7 mouse cellular contexts compared by ENCODE assay signal in the genomic region with DNA sequence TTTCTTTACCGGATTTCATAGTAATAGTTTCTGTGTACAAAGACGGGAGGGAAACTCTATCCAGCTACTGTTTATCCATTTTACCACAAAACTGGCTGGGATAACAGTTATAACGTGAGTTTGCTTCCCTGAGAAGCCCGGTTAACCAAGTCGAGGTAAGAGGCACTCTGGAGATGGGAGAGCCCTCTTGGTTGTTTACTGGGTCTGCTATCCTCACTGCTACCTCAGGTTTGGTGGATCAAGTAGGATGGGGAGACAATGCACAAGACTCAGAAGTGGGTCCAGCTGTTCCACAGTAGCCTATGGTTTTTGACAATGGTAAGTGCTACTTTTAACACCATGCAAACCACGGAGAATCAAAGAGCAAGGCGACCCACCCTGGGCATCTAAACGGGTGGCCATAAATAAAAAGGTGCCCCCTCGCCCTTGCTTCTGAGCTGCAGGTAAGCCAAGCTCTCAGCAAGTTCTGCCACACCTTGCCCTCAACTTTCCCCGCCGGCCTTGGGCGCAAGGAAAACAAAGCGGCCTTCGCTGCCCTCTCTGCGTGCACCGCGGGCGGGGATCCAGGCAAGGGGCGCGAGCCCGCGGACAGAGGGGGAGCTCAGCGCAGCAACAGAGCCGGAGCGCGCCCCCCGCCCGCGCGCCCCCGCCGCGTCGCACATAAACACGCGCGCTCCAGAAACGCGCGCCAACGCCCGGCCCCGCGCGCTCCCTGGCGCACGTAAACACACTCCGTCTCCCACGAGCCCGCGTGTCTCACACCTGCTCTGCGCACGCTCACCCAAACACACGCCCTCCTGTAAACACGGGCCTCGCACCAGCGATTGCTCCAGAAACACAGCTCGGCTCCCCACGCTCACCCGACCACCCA. TPM values are rescaled to one million over a fixed set of nuclear protein-coding genes. Genes with fewer than 3 reads are reported as not detected.
DNase-seq lines count a peak whose midpoint lies in the region; ATAC-seq lines count a peak whose summit lies in the region.

No protein-coding gene starts in this region.

- peaks cover 35% of the 10 kb centered on the region for H3K4me1 ChIP-seq in embryonic facial prominence, embryonic 10.5 days
- H3K4me1 ChIP-seq in hindbrain, embryonic 15.5 days (replicated peaks), result peaks cover 52% of the 10 kb centered on the region
- peaks cover 14% of the 10 kb centered on the region for H3K4me1 ChIP-seq in limb, embryonic 15.5 days

- peak; percentile 42 for ATAC-seq in hindbrain, embryonic 15.5 days (ENCODE audit: low FRiP score, low read depth)
- no peak for ATAC-seq in limb, embryonic 15.5 days (ENCODE audit: insufficient number of reproducible peaks, low FRiP score, low TSS enrichment, low read depth)

- H3K27ac ChIP-seq in embryonic facial prominence, embryonic 10.5 days (replicated peaks), result peak overlapping the region; percentile 89
- H3K27ac ChIP-seq in hindbrain, embryonic 15.5 days (replicated peaks), result peak overlapping the region; percentile 98
- no peak overlapping the region for H3K27ac ChIP-seq in limb, embryonic 15.5 days

- H3K36me3 ChIP-seq in embryonic facial prominence, embryonic 10.5 days (replicated peaks), result peaks cover 4% of the 10 kb centered on the region; the same call in 1 of the 2 replicates
- H3K36me3 ChIP-seq in hindbrain, embryonic 15.5 days, result no peaks in the 10 kb centered on the region
- H3K36me3 ChIP-seq in limb, embryonic 15.5 days, result no peaks in the 10 kb centered on the region

- H3K9ac ChIP-seq in hindbrain, embryonic 15.5 days, result peak overlapping the region; percentile 94
- peak overlapping the region; percentile 44 for H3K9ac ChIP-seq in limb, embryonic 15.5 days

- H3K4me2 ChIP-seq in hindbrain, embryonic 15.5 days, result peak overlapping the region; percentile 64
- H3K4me2 ChIP-seq in limb, embryonic 15.5 days, result peak overlapping the region; percentile 99

- H3K9me3 ChIP-seq in embryonic facial prominence, embryonic 10.5 days, result 0 out of 2 replicates have a peak, but pooled peaks cover 2% of the 10 kb centered on the region
- no peaks in the 10 kb centered on the region for H3K9me3 ChIP-seq in hindbrain, embryonic 15.5 days
- no peaks in the 10 kb centered on the region for H3K9me3 ChIP-seq in limb, embryonic 15.5 days

- peak; percentile 24 for DNase-seq in thymus, postnatal 4 days
- DNase-seq in thymus, postnatal 14 days, result no peak
- peak; percentile 65 for DNase-seq in embryonic facial prominence, embryonic 10.5 days (ENCODE audit: low spot score)
- peak; percentile 83 for DNase-seq in retina, postnatal 1 day
- DNase-seq in gastrocnemius, postnatal 25 days, result no peak

- 5% methylated on average over 60 of the region's 60 CpGs for WGBS in embryonic facial prominence, embryonic 10.5 days
- WGBS in hindbrain, embryonic 15.5 days, result 2% methylated on average over 60 of the region's 60 CpGs
- 3% methylated on average over 59 of the region's 60 CpGs for WGBS in limb, embryonic 15.5 days

- H3K27me3 ChIP-seq in embryonic facial prominence, embryonic 10.5 days (replicated peaks; ENCODE audit: low read depth, poor library complexity, severe bottlenecking), result peaks cover 60% of the 10 kb centered on the region
- H3K27me3 ChIP-seq in hindbrain, embryonic 15.5 days, result no peaks in the 10 kb centered on the region
- peaks cover 53% of the 10 kb centered on the region for H3K27me3 ChIP-seq in limb, embryonic 15.5 days

- H3K4me3 ChIP-seq in embryonic facial prominence, embryonic 10.5 days, result peak overlapping the region; percentile 83
- H3K4me3 ChIP-seq in hindbrain, embryonic 15.5 days, result peak overlapping the region; percentile 97
- H3K4me3 ChIP-seq in limb, embryonic 15.5 days, result peak overlapping the region; percentile 69

RNA-seq across cellular contexts. Expression of a gene that starts 18.0 kb away (rescaled TPM):
- not detected in 2 replicates for polyA plus RNA-seq in embryonic facial prominence, embryonic 10.5 days (2016; fragmentation: Nextera tagmentation; extraction: Ambion mirVana)
- not detected in 2 replicates for polyA plus RNA-seq in hindbrain, embryonic 15.5 days (2015; fragmentation: Nextera tagmentation; extraction: Ambion mirVana)
- polyA plus RNA-seq in limb, embryonic 15.5 days (2015; fragmentation: Nextera tagmentation; extraction: Ambion mirVana), result not detected in 2 replicates
- total RNA-seq in gastrocnemius, postnatal 25 days (2021), result not detected

RNA-seq across cellular contexts. Expression of a gene that starts 49.6 kb away (rescaled TPM):
- polyA plus RNA-seq in embryonic facial prominence, embryonic 10.5 days (2016; fragmentation: Nextera tagmentation; extraction: Ambion mirVana), result 105 and 110 TPM in 2 replicates
- polyA plus RNA-seq in hindbrain, embryonic 15.5 days (2015; fragmentation: Nextera tagmentation; extraction: Ambion mirVana), result 51.9 and 55.3 TPM in 2 replicates
- 127 and 131 TPM in 2 replicates for polyA plus RNA-seq in limb, embryonic 15.5 days (2015; fragmentation: Nextera tagmentation; extraction: Ambion mirVana)
- total RNA-seq in gastrocnemius, postnatal 25 days (2021), result 10 to 100 TPM; 49.0 to 54.0 TPM

Comparison
In these comparisons a context has a peak if more than half of its experiments do, and no peak if none do; other contexts are left out.
1. DNase-seq: peak in thymus, postnatal 4 days (single experiment), embryonic facial prominence, embryonic 10.5 days (single experiment) and retina, postnatal 1 day (single experiment); none in thymus, postnatal 14 days (single experiment) and gastrocnemius, postnatal 25 days (single experiment).
2. Peak in every context shown above with its lines, with median percentiles within 50 percentile points of each other: H3K4me3 ChIP-seq.